Mouse (Mus musculus) intestine, embryonic 14.5 days (tissue): ENCODE measurements around the gene Aloxe3. TPM values are rescaled to one million over a fixed set of nuclear protein-coding genes. Genes with fewer than 3 reads are reported as not detected.

Experiments used
- ATAC-seq: fragments of 200-750 bp; cut with Nextera tagmentation; replicated peaks from 2 replicates; pipeline ENCODE4 v1.8.0; 2017; ENCODE audit warnings: low read depth, moderate number of reproducible peaks, moderate TSS enrichment, moderate library complexity; ENCODE audit not compliant: low FRiP score, low TSS enrichment
- DNase-seq: peaks from one replicate; pipeline ENCODE4 v3.0.0-alpha.2; 2018; ENCODE audit warnings: low spot score
- H3K27ac ChIP-seq: fragments of 300-500 bp; sonication (generic); 2 replicates; pipeline ENCODE4 v1.5.1; 2014; ENCODE audit warnings: low read depth, mild to moderate bottlenecking, control low read depth
- H3K27me3 ChIP-seq: fragments of 300-500 bp; sonication (generic); replicated peaks from 2 replicates; pipeline ENCODE4 v1.6.1; 2014; ENCODE audit warnings: low read length, control low read depth; ENCODE audit not compliant: control insufficient read depth, insufficient read depth
- H3K36me3 ChIP-seq: fragments of 300-500 bp; sonication (generic); 2 replicates; pipeline ENCODE4 v1.6.1; 2014; ENCODE audit warnings: low read length, control low read depth; ENCODE audit not compliant: control insufficient read depth, insufficient read depth
- H3K4me1 ChIP-seq: fragments of 300-500 bp; sonication (generic); replicated peaks from 2 replicates; pipeline ENCODE4 v1.6.1; 2014; ENCODE audit warnings: low read length, control low read depth, mixed read lengths; ENCODE audit not compliant: control insufficient read depth, insufficient read depth
- H3K4me2 ChIP-seq: fragments of 300-500 bp; sonication (generic); 2 replicates; pipeline ENCODE4 v1.6.1; 2014; ENCODE audit warnings: low read length
- H3K4me3 ChIP-seq: fragments of 300-500 bp; sonication (generic); 2 replicates; pipeline ENCODE4 v1.5.1; 2014; ENCODE audit warnings: low read depth, low read length, control low read depth, mixed read lengths
- H3K9ac ChIP-seq: fragments of 300-500 bp; sonication (generic); 2 replicates; pipeline ENCODE4 v1.6.1; 2014; ENCODE audit warnings: mild to moderate bottlenecking, low read length
- H3K9me3 ChIP-seq: fragments of 300-500 bp; sonication (generic); 2 replicates; pipeline ENCODE4 v1.6.1; 2016; ENCODE audit warnings: low read length, control low read depth; ENCODE audit not compliant: control insufficient read depth
- WGBS: fragments of 180-500 bp; shearing (Covaris S2); extraction: QIAGEN DNeasy Blood & Tissue Kit; methylation state at CpG from one replicate; pipeline ENCODE4 v1.1.7; 2014; 5-methylcytosine and 5-hydroxymethylcytosine counted together
- polyA plus RNA-seq: library from polyadenylated mRNA; unstranded; fragments of >200 nt; fragmentation: Nextera tagmentation; extraction: Ambion mirVana; gene quantifications from 2 replicates; pipeline ENCODE4 v1.2.1, GENCODE M21; 2014

Gene Aloxe3
- polyA plus RNA-seq, 1 experiment from 2014 or later = 0.18 TPM

DNA sequence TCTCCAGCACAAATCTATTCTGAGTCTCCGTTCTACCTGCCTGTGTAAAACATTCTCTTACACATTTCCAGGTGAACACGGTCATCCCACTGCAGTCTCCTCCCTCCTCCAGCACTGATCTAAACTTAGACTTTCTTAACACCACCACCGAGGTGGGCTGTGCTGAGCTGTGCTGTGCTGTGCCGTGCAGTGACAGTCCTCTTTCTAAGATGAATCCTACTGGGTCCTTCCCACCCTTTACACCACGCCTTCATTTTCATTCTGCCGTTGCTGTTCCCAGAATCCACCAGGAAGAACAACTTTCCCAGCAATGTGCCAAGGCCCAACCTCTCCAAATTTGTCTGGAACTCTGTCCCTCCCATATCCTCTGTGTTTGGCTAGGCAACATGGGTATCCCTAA is 39.3 kb upstream of the Aloxe3 start:
- Histone ChIP-seq H3K4me1 (peaks cover 35% of the 10 kb centered on the region), H3K36me3 (peaks cover 22% of the 10 kb centered on the region), H3K9me3 (no peaks in the 10 kb centered on the region), H3K27ac (peak overlapping the region; percentile 67), H3K4me3 (no peak overlapping the region), H3K4me2 (no peak overlapping the region), H3K9ac (no peak overlapping the region), H3K27me3 (no peaks in the 10 kb centered on the region)
- ATAC-seq = no peak
- 47% methylated on average over 6 of the region's 6 CpGs for WGBS
- DNase-seq = no peak

DNA sequence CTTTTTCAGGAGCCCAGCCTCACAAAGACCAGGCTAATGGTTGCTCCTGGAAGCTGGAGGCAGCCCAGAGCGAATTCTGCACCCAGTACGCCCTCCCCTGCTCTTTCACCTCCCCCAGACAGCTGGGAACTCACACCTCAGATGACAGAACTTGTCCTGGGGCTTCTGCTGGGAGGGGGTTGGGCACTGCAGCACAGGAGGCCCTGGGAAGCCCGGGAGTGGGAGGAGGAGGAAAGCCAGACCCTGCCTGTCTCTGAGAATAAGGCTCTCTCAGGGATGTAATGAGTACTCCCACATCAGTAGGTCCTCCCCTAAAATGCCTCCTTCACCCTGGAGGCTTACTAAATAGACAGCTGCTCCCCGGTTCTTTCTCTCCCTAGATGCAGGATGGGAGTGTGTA is 38.6 kb upstream of the Aloxe3 start:
- DNase-seq (peak; percentile 58), ATAC-seq (no peak)
- H3K27me3 ChIP-seq = no peaks in the 10 kb centered on the region
- H3K36me3 ChIP-seq = peaks cover 29% of the 10 kb centered on the region
- H3K4me2 ChIP-seq = no peak overlapping the region
- no peak overlapping the region for H3K9ac ChIP-seq
- H3K4me1 ChIP-seq = peaks cover 35% of the 10 kb centered on the region
- no peaks in the 10 kb centered on the region for H3K9me3 ChIP-seq
- H3K4me3 ChIP-seq = no peak overlapping the region
- WGBS = 14% methylated on average over 4 of the region's 4 CpGs
- H3K27ac ChIP-seq = peak overlapping the region; percentile 67

DNA sequence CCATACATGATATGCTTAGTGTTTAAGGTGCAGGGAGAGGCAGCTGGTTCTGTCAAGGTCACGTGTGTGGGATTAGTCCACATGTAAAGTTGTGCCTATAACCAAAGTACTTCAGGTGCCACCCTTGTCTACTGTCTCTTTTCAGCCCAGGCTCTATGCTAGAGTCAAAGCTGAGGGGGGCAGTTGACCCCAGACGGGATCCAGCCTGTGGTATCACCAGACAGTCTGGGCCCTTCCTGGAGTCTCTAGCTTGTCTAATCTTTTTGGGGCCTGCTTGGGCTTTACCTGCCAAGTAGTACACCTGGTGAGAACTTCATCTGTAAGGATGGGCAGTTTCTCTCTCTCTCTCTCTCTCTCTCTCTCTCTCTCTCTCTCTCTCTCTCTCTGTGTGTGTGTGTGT is 38.1 kb upstream of the Aloxe3 start:
- Histone ChIP-seq H3K9me3 (no peaks in the 10 kb centered on the region), H3K27me3 (no peaks in the 10 kb centered on the region), H3K9ac (no peak overlapping the region; the same call in 1 of the 2 replicates), H3K36me3 (peaks cover 34% of the 10 kb centered on the region), H3K4me3 (no peak overlapping the region), H3K27ac (peak overlapping the region; percentile 67), H3K4me2 (peak overlapping the region; percentile 74; the same call in 1 of the 2 replicates), H3K4me1 (peaks cover 35% of the 10 kb centered on the region)
- 35% methylated on average over 2 of the region's 2 CpGs for WGBS
- no peak for DNase-seq
- no peak for ATAC-seq

DNA sequence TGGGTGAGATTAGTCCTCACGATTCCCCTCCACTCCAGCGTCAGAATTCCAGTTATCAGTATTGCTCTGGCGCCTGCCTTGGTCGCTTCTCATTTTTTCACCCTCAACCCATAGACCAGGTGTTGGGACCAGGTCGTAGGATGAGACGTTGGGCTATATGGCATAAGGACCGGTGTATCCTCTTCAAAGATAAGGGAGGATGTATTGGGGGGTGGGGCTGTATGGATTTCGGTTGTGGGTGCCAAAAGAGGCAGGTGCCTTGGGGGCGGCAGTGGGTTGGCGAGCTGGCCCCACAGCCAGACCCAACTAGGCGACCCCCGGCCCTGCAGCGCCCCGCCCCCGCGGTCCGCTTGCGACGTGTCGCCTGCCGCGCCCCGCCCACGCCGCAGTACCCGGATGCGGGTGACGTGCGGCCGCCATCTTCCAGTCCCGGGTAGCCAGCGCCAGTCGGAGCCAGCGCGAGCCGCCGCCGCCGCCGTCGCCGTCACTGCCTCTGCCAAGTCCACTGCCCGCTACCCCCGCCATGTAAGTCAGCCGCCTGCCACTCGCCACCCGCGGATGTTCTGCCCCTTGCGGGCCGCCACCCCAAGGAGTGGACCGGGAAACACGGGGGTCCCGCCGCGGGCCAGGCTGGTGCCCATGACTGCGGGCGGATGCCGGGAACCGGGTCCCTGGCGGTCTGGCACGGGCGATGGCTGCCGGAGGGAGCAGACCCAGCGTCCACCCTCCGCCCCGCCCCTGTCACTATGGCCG is 37.4 kb upstream of the Aloxe3 start, which contains the start of gene Vamp2:
TSS of gene Vamp2 (plus strand) at position 388 of the 753 bp plus-strand sequence.
- no peaks in the 10 kb centered on the region for H3K9me3 ChIP-seq
- ATAC-seq = peak; percentile 77
- 1% methylated on average over 61 of the region's 67 CpGs for WGBS

DNA sequence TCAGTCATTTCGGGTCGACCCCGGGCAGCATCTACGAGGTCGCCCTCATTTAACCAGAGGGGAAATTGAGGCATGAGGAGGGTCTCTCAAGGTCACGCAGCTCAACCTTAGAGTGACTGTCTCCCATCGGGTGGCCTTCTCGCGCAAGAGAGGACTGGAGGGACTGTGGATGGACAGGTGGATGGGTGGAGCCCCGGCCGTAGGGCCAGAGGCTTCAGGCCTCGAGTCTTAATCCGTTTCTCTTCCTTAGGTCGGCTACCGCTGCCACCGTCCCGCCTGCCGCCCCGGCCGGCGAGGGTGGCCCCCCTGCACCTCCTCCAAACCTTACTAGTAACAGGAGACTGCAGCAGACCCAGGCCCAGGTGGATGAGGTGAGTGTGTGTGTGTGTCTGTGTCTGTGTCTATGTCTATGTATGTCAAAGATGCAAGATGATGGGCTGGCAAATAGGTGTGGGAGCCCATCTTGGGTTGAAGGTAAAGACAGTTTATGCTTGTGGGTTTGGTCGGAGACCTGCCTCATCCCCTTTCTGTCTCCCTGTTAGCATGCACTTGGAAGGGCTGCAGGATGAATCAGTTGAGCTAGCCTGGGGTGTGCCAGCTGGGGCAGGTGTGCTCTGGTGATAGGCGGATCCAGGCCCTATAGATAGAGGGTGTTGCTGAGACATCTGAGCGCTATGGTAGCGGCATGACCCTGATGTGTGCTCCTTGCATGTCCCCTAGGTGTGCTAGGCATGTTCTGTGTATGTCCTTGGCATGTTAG is 36.7 kb upstream of the Aloxe3 start:
- peaks cover 35% of the 10 kb centered on the region for H3K4me1 ChIP-seq
- DNase-seq (peak; percentile 77), ATAC-seq (no peak; the same call in 1 of the 2 replicates)
- H3K27ac ChIP-seq = peak overlapping the region; percentile 88
- H3K4me2 ChIP-seq = peak overlapping the region; percentile 74
- H3K36me3 ChIP-seq = peaks cover 37% of the 10 kb centered on the region
- H3K9me3 ChIP-seq = no peaks in the 10 kb centered on the region
- no peaks in the 10 kb centered on the region for H3K27me3 ChIP-seq
- peak overlapping the region; percentile 96 for H3K9ac ChIP-seq
- H3K4me3 ChIP-seq = peak overlapping the region; percentile 79
- 12% methylated on average over 25 of the region's 25 CpGs for WGBS

More for the DNA sequence above, 37.4 kb upstream of the Aloxe3 start, which contains the start of gene Vamp2:
- peak within 1 kb of the TSS; percentile 88 for H3K27ac ChIP-seq
- peak within 1 kb of the TSS; percentile 79 for H3K4me3 ChIP-seq
- peaks cover 35% of the 10 kb centered on the region for H3K4me1 ChIP-seq
- peak within 1 kb of the TSS; percentile 96 for H3K9ac ChIP-seq
- H3K36me3 ChIP-seq = peaks cover 37% of the 10 kb centered on the region
- peak within 1 kb of the TSS; percentile 74 for H3K4me2 ChIP-seq
- peak; percentile 94 for DNase-seq
- no peaks in the 10 kb centered on the region for H3K27me3 ChIP-seq

DNA sequence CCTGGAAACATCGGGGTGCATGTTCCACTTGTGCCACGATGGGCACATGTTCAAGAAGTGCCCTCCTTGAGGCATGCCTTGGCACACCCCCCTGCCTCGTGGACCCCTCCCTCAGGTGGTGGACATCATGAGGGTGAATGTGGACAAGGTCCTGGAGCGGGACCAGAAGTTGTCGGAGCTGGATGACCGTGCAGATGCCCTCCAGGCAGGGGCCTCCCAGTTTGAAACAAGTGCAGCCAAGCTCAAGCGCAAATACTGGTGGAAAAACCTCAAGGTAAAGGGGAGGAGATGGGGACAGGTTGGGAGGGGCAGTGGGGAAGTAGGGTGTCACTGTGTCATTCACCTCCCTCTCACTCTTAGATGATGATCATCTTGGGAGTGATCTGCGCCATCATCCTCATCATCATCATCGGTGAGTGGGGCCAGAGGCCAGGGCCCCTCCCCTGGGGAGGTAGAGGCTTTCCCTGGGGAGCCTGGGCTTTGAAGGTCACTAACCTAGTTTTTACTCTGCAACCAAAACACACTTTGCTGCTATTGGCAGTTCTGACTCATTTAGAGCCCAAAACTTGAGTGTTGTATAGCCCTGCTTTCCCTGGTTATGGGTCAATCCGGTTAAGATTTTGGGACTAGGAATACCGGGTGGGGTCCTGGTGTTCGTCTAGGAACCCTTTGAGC is 35.9 kb upstream of the Aloxe3 start:
- Histone ChIP-seq H3K36me3 (peaks cover 37% of the 10 kb centered on the region), H3K4me2 (peak overlapping the region; percentile 74), H3K9me3 (no peaks in the 10 kb centered on the region), H3K4me1 (peaks cover 35% of the 10 kb centered on the region), H3K27ac (peak overlapping the region; percentile 23; the same call in 1 of the 2 replicates), H3K9ac (peak overlapping the region; percentile 96), H3K27me3 (no peaks in the 10 kb centered on the region), H3K4me3 (peak overlapping the region; percentile 79)
- ATAC-seq (no peak), DNase-seq (no peak)
- WGBS = 87% methylated on average over 12 of the region's 12 CpGs

DNA sequence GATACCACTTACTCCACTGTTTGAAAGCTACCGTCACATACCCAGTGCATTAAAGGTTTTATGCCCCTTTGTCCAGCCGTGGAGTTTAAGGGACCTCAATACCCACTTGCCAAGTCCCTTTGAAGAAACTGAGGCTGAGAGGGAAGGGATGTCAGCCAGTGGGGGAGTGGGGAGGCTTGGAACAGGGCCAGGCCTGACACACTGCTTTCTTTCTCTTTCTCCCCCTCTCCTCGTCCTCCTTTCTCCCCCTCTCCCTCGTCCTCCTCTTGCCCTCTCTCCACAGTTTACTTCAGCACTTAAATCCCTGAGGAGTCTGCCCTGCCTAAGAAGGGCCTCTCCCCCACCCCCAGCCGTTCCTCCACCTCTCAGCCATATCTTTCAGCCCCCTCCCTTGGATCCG is 35.3 kb upstream of the Aloxe3 start:
- DNase-seq (no peak), ATAC-seq (no peak)
- 55% methylated on average over 6 of the region's 6 CpGs for WGBS
- no peak overlapping the region for H3K4me3 ChIP-seq
- H3K9ac ChIP-seq = no peak overlapping the region
- no peaks in the 10 kb centered on the region for H3K27me3 ChIP-seq
- H3K4me2 ChIP-seq = peak overlapping the region; percentile 74; the same call in 1 of the 2 replicates
- H3K9me3 ChIP-seq = no peaks in the 10 kb centered on the region
- peak overlapping the region; percentile 23; the same call in 1 of the 2 replicates for H3K27ac ChIP-seq
- H3K4me1 ChIP-seq = peaks cover 35% of the 10 kb centered on the region
- H3K36me3 ChIP-seq = peaks cover 37% of the 10 kb centered on the region

DNA sequence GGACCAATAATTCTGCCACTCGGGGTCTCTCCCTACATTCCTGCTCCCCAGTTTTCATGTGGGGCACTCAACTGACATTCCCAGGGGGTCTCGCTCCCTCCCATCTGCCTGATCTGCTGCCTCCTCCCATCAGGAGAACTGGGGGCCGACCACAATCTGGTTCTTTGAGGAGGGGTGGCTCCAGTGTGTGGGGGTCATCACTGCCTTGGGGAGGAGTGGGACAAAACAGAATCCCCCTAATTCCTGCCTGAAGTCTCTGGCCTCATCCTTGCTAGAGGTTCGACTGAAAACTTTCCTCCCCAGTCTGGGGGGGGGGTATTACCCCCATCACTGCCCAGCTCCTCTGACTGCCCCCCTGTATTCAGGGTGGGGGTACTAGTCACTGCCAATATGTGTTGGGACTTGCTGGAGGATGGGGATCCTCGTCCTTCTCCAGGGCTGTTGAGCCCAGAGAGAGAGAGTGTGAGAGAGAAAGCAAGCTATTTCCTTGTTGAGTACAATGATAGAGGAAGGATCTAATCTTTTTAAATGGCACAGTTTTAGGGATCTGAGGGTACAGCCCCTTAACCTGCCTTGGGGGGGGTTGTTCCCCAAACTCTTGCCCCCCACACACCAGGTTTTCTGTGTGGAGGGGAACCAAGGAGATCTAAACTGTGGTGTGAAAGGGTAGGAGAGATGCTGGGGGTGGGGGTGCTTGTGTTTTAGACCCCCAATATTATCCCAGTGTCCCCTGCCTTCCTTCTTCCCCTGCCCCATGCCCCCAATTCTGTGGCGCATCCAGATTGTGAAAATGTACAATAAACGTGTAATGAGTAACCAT is 33.9 kb upstream of the Aloxe3 start:
- Histone ChIP-seq H3K9ac (no peak overlapping the region), H3K27ac (no peak overlapping the region)
- 70% methylated on average over 7 of the region's 7 CpGs for WGBS

More for the DNA sequence above, 33.9 kb upstream of the Aloxe3 start:
- Histone ChIP-seq H3K4me3 (no peak overlapping the region), H3K27me3 (no peaks in the 10 kb centered on the region), H3K4me2 (no peak overlapping the region), H3K9me3 (no peaks in the 10 kb centered on the region), H3K4me1 (peaks cover 42% of the 10 kb centered on the region), H3K36me3 (peaks cover 37% of the 10 kb centered on the region)
- no peak for DNase-seq
- ATAC-seq = no peak
